Mouse (Mus musculus) testis, adult 2 months (tissue): ENCODE measurements around the gene Ttc28. TPM values are rescaled to one million over a fixed set of nuclear protein-coding genes. Genes with fewer than 3 reads are reported as not detected.
"Not testable (repeated sequence)": the region's sequence is repeated elsewhere in the genome, so short reads cannot be mapped to it uniquely, and the experiment has no call there.

Source experiments
- H3K27ac ChIP-seq: fragments of 200-500 bp; 2 replicates; pipeline ENCODE4 v1.5.1; 2012; ENCODE audit warnings: low read depth, low read length; ENCODE audit not compliant: control insufficient read depth, insufficient read depth
- H3K27me3 ChIP-seq: fragments of 200-500 bp; 2 replicates; pipeline ENCODE4 v1.6.1; 2012; ENCODE audit warnings: mild to moderate bottlenecking, low read length, moderate library complexity; ENCODE audit not compliant: control insufficient read depth, insufficient read depth
- H3K36me3 ChIP-seq: fragments of 200-500 bp; 2 replicates; pipeline ENCODE4 v1.6.1; 2012; ENCODE audit warnings: mild to moderate bottlenecking, low read length; ENCODE audit not compliant: control insufficient read depth, insufficient read depth
- H3K4me1 ChIP-seq: fragments of 200-500 bp; 2 replicates; pipeline ENCODE4 v1.6.1; 2012; ENCODE audit warnings: low read length; ENCODE audit not compliant: control insufficient read depth, insufficient read depth
- H3K4me3 ChIP-seq: fragments of 200-500 bp; 2 replicates; pipeline ENCODE4 v1.5.1; 2012; ENCODE audit warnings: low read depth, mild to moderate bottlenecking, low read length, moderate library complexity, mixed read lengths; ENCODE audit not compliant: control insufficient read depth
- CTCF ChIP-seq: fragments of 200-500 bp; IDR thresholded peaks from 2 replicates; pipeline ENCODE4 v1.5.1; 2012; ENCODE audit warnings: low read depth, mild to moderate bottlenecking, inconsistent platforms, low read length, moderate library complexity; ENCODE audit not compliant: control insufficient read depth, insufficient read depth, insufficient replicate concordance
- POLR2A ChIP-seq: fragments of 200-500 bp; IDR thresholded peaks from 2 replicates; pipeline ENCODE4 v1.6.1; 2012; ENCODE audit warnings: low read depth, mild to moderate bottlenecking, inconsistent platforms, low read length, moderate library complexity; ENCODE audit not compliant: control insufficient read depth
- polyA plus RNA-seq: library from polyadenylated mRNA; depleted of rRNA; stranded (reverse); fragments of >200 nt; gene quantifications from 2 replicates; pipeline ENCODE4 v1.2.3, GENCODE M21; 2012; rRNA removed

Gene Ttc28
- 4.6 and 4.7 TPM in 2 replicates for polyA plus RNA-seq

GRCm38 (mm10) chr5:110879584-110880374 lies at the start of gene Ttc28:
TSS of gene Ttc28 (plus strand) at chr5:110879803.
- Histone ChIP-seq H3K4me1 (peaks cover 9% of the 10 kb centered on the region), H3K27me3 (no peaks in the 10 kb centered on the region), H3K4me3 (peak within 1 kb of the TSS; percentile 100), H3K27ac (peak within 1 kb of the TSS; percentile 74), H3K36me3 (no peaks in the 10 kb centered on the region; the same call in 1 of the 2 replicates)
- TF ChIP-seq POLR2A (no peak; the same call in 1 of the 2 replicates), CTCF (no peak)

GRCm38 (mm10) chr5:110831036-110831720 lies 48.4 kb upstream of the Ttc28 start:
- TF ChIP-seq POLR2A (no peak), CTCF (no peak)

GRCm38 (mm10) chr5:110835959-110836358 lies 43.6 kb upstream of the Ttc28 start:
- TF ChIP-seq POLR2A: no peak
- peak; percentile 43; the same call in 1 of the 2 replicates for TF ChIP-seq CTCF
- no peak overlapping the region for H3K4me3 ChIP-seq
- peaks cover 7% of the 10 kb centered on the region; the same call in 1 of the 2 replicates for H3K4me1 ChIP-seq
- no peaks in the 10 kb centered on the region for H3K27me3 ChIP-seq
- H3K27ac ChIP-seq: no peak overlapping the region
- H3K36me3 ChIP-seq: no peaks in the 10 kb centered on the region

More at GRCm38 (mm10) chr5:110831036-110831720, 48.4 kb upstream of the Ttc28 start:
- Histone ChIP-seq H3K4me1 (no peaks in the 10 kb centered on the region), H3K36me3 (no peaks in the 10 kb centered on the region), H3K27ac (no peak overlapping the region), H3K27me3 (no peaks in the 10 kb centered on the region), H3K4me3 (no peak overlapping the region)

- H3K4me3 ChIP-seq, H3K27me3 ChIP-seq, H3K4me1 ChIP-seq, H3K36me3 ChIP-seq, H3K27ac ChIP-seq: not testable (repeated sequence)
Observed at GRCm38 (mm10) chr5:110838016-110838415, 41.6 kb upstream of the Ttc28 start.

- TF ChIP-seq CTCF: no peak
- TF ChIP-seq POLR2A: no peak
- Histone ChIP-seq H3K36me3 (no peaks in the 10 kb centered on the region), H3K4me3 (peak overlapping the region; percentile 80), H3K27ac (peak overlapping the region; percentile 33), H3K4me1 (peaks cover 7% of the 10 kb centered on the region; the same call in 1 of the 2 replicates), H3K27me3 (no peaks in the 10 kb centered on the region)
Observed at GRCm38 (mm10) chr5:110839038-110839677, 40.4 kb upstream of the Ttc28 start.

GRCm38 (mm10) chr5:110839678-110840365 lies 39.8 kb upstream of the Ttc28 start, which contains the start of the genes Hscb and Chek2:
TSS of gene Hscb (minus strand) at chr5:110839777.
TSS of gene Chek2 (plus strand) at chr5:110839979.
- TF ChIP-seq POLR2A: peak; percentile 71
- no peak; the same call in 1 of the 2 replicates for TF ChIP-seq CTCF
- peak within 1 kb of the TSS; percentile 80 for H3K4me3 ChIP-seq
- H3K36me3 ChIP-seq: no peaks in the 10 kb centered on the region
- H3K27ac ChIP-seq: peak within 1 kb of the TSS; percentile 35
- no peaks in the 10 kb centered on the region for H3K27me3 ChIP-seq
- peaks cover 7% of the 10 kb centered on the region; the same call in 1 of the 2 replicates for H3K4me1 ChIP-seq
